Mouse (Mus musculus): ENCODE results near the gene B9d2.

The B9d2 gene

GRCm38 (mm10) chr7:25680514-25681258 is at the start of gene B9d2:
TSS of gene B9d2 (plus strand) at chr7:25680780.
- in situ Hi-C loops (cut with MboI, MseI): loop anchor here (10.0 kb wide), 1 partner anchor 1296 kb away; no protein-coding TSS in a partner anchor

GRCm38 (mm10) chr7:25632679-25633078 is 47.9 kb upstream of the B9d2 start:
- in situ Hi-C loops (cut with MboI, MseI): no loop called here

GRCm38 (mm10) chr7:25636373-25636772 is 44.2 kb upstream of the B9d2 start:
- in situ Hi-C loops (cut with MboI, MseI): no loop called here

GRCm38 (mm10) chr7:25637099-25637498 is 43.5 kb upstream of the B9d2 start:
- in situ Hi-C loops (cut with MboI, MseI): no loop called here

- in situ Hi-C loops (cut with MboI, MseI): no loop called here
Observed at GRCm38 (mm10) chr7:25639754-25640153, 40.8 kb upstream of the B9d2 start.

GRCm38 (mm10) chr7:25644136-25644535 is 36.4 kb upstream of the B9d2 start:
- in situ Hi-C loops (cut with MboI, MseI): no loop called here

- in situ Hi-C loops (cut with MboI, MseI): no loop called here
Observed at GRCm38 (mm10) chr7:25644631-25645030, 35.9 kb upstream of the B9d2 start.

- in situ Hi-C loops (cut with MboI, MseI): no loop called here
Observed at GRCm38 (mm10) chr7:25645074-25645473, 35.5 kb upstream of the B9d2 start.

GRCm38 (mm10) chr7:25647574-25648123 is 32.9 kb upstream of the B9d2 start:
- in situ Hi-C loops (cut with MboI, MseI): no loop called here

- in situ Hi-C loops (cut with MboI, MseI): no loop called here
Observed at GRCm38 (mm10) chr7:25649839-25650238, 30.7 kb upstream of the B9d2 start.

- in situ Hi-C loops (cut with MboI, MseI): no loop called here
Observed at GRCm38 (mm10) chr7:25651281-25651680, 29.3 kb upstream of the B9d2 start.

GRCm38 (mm10) chr7:25652244-25652759 is 28.3 kb upstream of the B9d2 start:
- in situ Hi-C loops (cut with MboI, MseI): no loop called here

GRCm38 (mm10) chr7:25655601-25656428 is 24.8 kb upstream of the B9d2 start:
- in situ Hi-C loops (cut with MboI, MseI): loop anchor here (5.0 kb wide), 1 partner anchor 44 kb away; no protein-coding TSS in a partner anchor

GRCm38 (mm10) chr7:25657785-25658184 is 22.8 kb upstream of the B9d2 start:
- in situ Hi-C loops (cut with MboI, MseI): loop anchor here (5.0 kb wide), 1 partner anchor 45 kb away; no protein-coding TSS in a partner anchor

- in situ Hi-C loops (cut with MboI, MseI): loop anchor here (5.0 kb wide), 1 partner anchor 47 kb away; no protein-coding TSS in a partner anchor
Observed at GRCm38 (mm10) chr7:25658657-25659472, 21.7 kb upstream of the B9d2 start, which contains the start of the genes Bckdha and Exosc5. TSS of gene Bckdha (minus strand) at chr7:25658981. TSS of gene Exosc5 (plus strand) at chr7:25659164.

- in situ Hi-C loops (cut with MboI, MseI): no loop called here
Observed at GRCm38 (mm10) chr7:25666381-25666780, 14.2 kb upstream of the B9d2 start.

GRCm38 (mm10) chr7:25669158-25669557 is 11.4 kb upstream of the B9d2 start:
- in situ Hi-C loops (cut with MboI, MseI): no loop called here

- in situ Hi-C loops (cut with MboI, MseI): no loop called here
Observed at GRCm38 (mm10) chr7:25669631-25670030, 10.9 kb upstream of the B9d2 start.

- in situ Hi-C loops (cut with MboI, MseI): no loop called here
Observed at GRCm38 (mm10) chr7:25670096-25670495, 10.5 kb upstream of the B9d2 start.

GRCm38 (mm10) chr7:25671686-25672085 is 8.9 kb upstream of the B9d2 start:
- in situ Hi-C loops (cut with MboI, MseI): no loop called here

- in situ Hi-C loops (cut with MboI, MseI): no loop called here
Observed at GRCm38 (mm10) chr7:25672442-25672841, 8.1 kb upstream of the B9d2 start.

All from T-helper 2 cell (primary cell).